Mouse (Mus musculus) hindbrain, embryonic 10.5 days (tissue): ENCODE data around the gene Paqr7. TPM values are rescaled to one million over a fixed set of nuclear protein-coding genes. Genes with fewer than 3 reads are reported as not detected.

Source experiments
- DNase-seq: peaks from one replicate; pipeline ENCODE4 v3.0.0-alpha.2; 2017; ENCODE audit warnings: low spot score
- H3K27ac ChIP-seq: fragments of 300-500 bp; sonication (generic); 2 replicates; pipeline ENCODE4 v1.5.1; 2016; ENCODE audit warnings: mild to moderate bottlenecking, moderate library complexity
- H3K27me3 ChIP-seq: fragments of 300-500 bp; sonication (generic); 2 replicates; pipeline ENCODE4 v1.6.1; 2016; ENCODE audit warnings: mild to moderate bottlenecking; ENCODE audit not compliant: poor library complexity, insufficient read depth, severe bottlenecking
- H3K36me3 ChIP-seq: fragments of 300-500 bp; sonication (generic); 2 replicates; pipeline ENCODE4 v1.6.1; 2016; ENCODE audit warnings: mild to moderate bottlenecking, moderate library complexity
- H3K4me1 ChIP-seq: fragments of 300-500 bp; sonication (generic); replicated peaks from 2 replicates; pipeline ENCODE4 v1.6.1; 2016; ENCODE audit warnings: mild to moderate bottlenecking
- H3K4me3 ChIP-seq: fragments of 300-500 bp; sonication (generic); 2 replicates; pipeline ENCODE4 v1.5.1; 2016; ENCODE audit warnings: mild to moderate bottlenecking, moderate library complexity
- H3K9me3 ChIP-seq: fragments of 300-500 bp; sonication (generic); 2 replicates; pipeline ENCODE4 v1.6.1; 2016; ENCODE audit warnings: mild to moderate bottlenecking, moderate library complexity
- WGBS: fragments of 180-500 bp; shearing (Covaris S2); methylation state at CpG from one replicate; pipeline ENCODE4 v1.1.7; 2016; 5-methylcytosine and 5-hydroxymethylcytosine counted together
- polyA plus RNA-seq: library from polyadenylated mRNA; unstranded; fragments of >200 nt; fragmentation: Nextera tagmentation; extraction: Ambion mirVana; gene quantifications from 2 replicates; pipeline ENCODE4 v1.2.1, GENCODE M21; 2016

Paqr7 gene
- polyA plus RNA-seq, 1 experiment from 2014 or later, result 4.3 TPM

DNA sequence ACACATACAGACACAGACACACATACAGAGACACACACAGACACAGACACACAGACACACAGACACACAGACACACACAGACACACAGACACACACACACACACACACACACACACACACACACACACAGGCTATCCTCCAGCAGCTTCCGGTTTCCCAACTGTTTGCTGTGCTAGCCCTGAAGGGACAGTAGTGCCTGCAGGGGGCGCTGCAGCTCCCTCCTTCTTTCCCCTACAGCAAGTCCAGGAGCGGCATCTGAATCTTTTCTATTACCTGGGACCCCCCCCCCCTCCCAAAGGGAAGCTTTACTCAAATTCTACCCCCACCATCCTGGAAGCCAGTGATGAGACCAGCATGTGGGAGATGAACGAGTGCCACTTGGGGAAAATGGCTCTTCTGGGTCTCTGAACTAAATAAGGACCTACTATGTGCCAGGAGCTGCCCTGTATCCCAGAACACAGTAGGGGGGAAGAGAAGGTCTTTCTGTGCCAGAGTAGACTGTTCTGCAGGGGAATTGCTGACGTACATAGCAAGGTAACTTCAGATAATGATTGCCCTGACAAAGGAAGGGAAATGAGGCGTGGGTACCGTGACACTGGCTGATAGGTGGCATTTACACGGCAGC is 59.6 kb downstream of the Paqr7 start:
- Histone ChIP-seq H3K27ac (no peak overlapping the region), H3K9me3 (no peaks in the 10 kb centered on the region), H3K4me1 (peaks cover 35% of the 10 kb centered on the region), H3K36me3 (0 out of 2 replicates have a peak, but pooled peaks cover 1% of the 10 kb centered on the region), H3K4me3 (no peak overlapping the region), H3K27me3 (no peaks in the 10 kb centered on the region)
- DNase-seq, result peak; percentile 35
- WGBS, result 70% methylated on average over 8 of the region's 8 CpGs

DNA sequence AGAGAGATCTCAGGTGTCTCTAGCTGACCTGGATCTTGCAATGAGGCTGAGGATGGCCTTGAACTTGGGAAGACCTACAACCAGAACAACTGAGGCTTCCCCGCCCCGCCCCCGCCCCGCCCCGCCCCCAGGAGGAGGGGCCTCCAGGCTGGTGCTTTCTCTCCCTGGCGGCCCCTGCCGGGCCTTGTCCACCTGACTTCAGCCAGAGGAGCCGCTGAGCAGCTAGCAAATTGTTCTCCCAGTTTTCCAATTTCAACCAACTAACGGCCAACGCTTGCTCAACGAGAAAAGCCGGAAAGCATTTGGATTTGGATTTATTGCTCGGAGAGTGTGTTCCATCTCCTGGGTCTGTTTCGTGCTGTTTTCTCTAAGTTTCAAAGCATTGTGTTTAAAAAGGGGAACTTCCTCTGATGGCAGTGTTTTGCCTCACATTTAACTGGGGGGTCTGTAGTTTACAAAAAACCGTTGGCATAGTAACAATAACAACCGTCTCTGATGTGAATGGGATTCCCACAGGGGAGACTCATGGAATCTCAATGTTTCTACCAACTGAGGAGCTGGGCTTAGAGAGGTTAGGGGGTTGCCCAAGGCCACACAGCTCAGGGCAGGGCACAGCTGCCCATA is 61.2 kb downstream of the Paqr7 start:
- peak overlapping the region; percentile 62; the same call in 1 of the 2 replicates for H3K27ac ChIP-seq
- H3K36me3 ChIP-seq, result peaks cover 4% of the 10 kb centered on the region; the same call in 1 of the 2 replicates
- DNase-seq, result peak; percentile 54
- no peaks in the 10 kb centered on the region for H3K27me3 ChIP-seq
- peaks cover 25% of the 10 kb centered on the region for H3K4me1 ChIP-seq
- no peaks in the 10 kb centered on the region for H3K9me3 ChIP-seq
- 14% methylated on average over 16 of the region's 16 CpGs for WGBS
- no peak overlapping the region for H3K4me3 ChIP-seq

DNA sequence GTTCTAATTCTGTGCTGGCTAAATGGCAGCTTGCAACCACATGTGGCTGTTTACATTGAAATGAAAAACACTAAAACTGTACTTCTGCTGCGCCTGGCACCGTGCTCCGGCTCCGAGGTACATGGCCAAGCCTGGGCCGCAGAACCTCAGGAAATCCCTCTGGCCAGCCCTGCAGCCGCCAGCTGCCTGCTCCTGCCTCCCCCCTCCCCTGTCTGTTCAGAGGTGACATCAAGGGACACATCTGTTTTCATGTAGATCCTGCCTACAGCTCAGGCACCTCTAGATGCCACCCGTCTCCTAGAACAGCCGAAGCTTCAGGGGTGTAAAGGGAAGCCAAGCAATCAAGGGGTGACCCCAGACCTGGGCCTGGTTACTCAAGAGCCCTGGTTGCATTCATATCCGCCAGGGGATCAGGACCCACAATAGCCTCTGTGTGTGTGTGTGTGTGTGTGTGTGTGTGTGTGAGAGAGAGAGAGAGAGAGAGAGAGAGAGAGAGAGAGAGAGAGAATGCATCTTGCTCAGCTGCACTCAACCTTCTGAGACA is 62.1 kb downstream of the Paqr7 start:
- WGBS, result 55% methylated on average over 9 of the region's 9 CpGs
- DNase-seq, result no peak
- H3K4me1 ChIP-seq, result peaks cover 25% of the 10 kb centered on the region
- no peak overlapping the region for H3K4me3 ChIP-seq
- H3K9me3 ChIP-seq, result no peaks in the 10 kb centered on the region
- peak overlapping the region; percentile 62 for H3K27ac ChIP-seq
- H3K27me3 ChIP-seq, result no peaks in the 10 kb centered on the region
- H3K36me3 ChIP-seq, result peaks cover 4% of the 10 kb centered on the region; the same call in 1 of the 2 replicates

DNA sequence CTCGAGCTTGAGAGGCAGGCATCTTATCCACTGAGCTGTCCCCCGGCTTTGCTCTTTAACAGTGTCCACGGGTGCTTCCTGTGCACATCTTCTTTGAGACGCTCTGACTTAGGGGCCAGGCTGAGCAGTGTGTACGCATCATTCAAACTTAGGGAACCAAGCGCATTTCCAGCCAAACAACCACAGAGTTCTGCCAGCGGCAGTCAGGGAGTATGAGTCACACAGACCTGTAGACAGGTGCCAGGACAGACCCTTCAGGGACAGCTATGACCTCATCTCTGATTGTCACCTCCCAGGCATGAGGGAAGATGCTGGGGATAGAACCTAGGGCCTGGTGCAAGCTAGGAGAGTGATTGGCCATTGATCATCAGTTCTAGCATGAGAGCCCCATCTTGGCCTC is 62.7 kb downstream of the Paqr7 start:
- WGBS, result 86% methylated on average over 7 of the region's 7 CpGs
- H3K27ac ChIP-seq, result no peak overlapping the region

More for the DNA sequence above, 62.7 kb downstream of the Paqr7 start:
- DNase-seq, result no peak
- peaks cover 9% of the 10 kb centered on the region; the same call in 1 of the 2 replicates for H3K36me3 ChIP-seq
- H3K9me3 ChIP-seq, result no peaks in the 10 kb centered on the region
- no peaks in the 10 kb centered on the region for H3K27me3 ChIP-seq
- peaks cover 25% of the 10 kb centered on the region for H3K4me1 ChIP-seq
- no peak overlapping the region for H3K4me3 ChIP-seq

Other genes starting within 250 kb of the Paqr7 start
- gene Gm30191, start 249.8 kb upstream of the Paqr7 start, polyA plus RNA-seq, result not detected in 2 replicates
- gene Grrp1, start 242.6 kb upstream of the Paqr7 start, polyA plus RNA-seq, result 6.2 and 6.8 TPM in 2 replicates
- 18.1 and 18.8 TPM in 2 replicates for gene Pdik1l, start 208.8 kb upstream of the Paqr7 start, polyA plus RNA-seq
- gene Trim63, start 181.6 kb upstream of the Paqr7 start, polyA plus RNA-seq, result 0.51 and 0.56 TPM in 2 replicates
- gene Slc30a2, start 153.5 kb upstream of the Paqr7 start, polyA plus RNA-seq, result 0.10 TPM in 1 of 2 replicates, not detected in the other
- 0.25 and 0.63 TPM in 2 replicates for gene Extl1, start 112.8 kb upstream of the Paqr7 start, polyA plus RNA-seq
- gene Pafah2, start 100.4 kb upstream of the Paqr7 start, polyA plus RNA-seq, result 7.9 and 9.5 TPM in 2 replicates
- 2,849 and 3,914 TPM in 2 replicates for gene Stmn1, start 28.4 kb upstream of the Paqr7 start, polyA plus RNA-seq
- 19.3 and 25.9 TPM in 2 replicates for gene Aunip, start 14.3 kb downstream of the Paqr7 start, polyA plus RNA-seq
- 115 and 125 TPM in 2 replicates for gene Mtfr1l, start 38.7 kb downstream of the Paqr7 start, polyA plus RNA-seq
- gene Selenon, start 55.5 kb downstream of the Paqr7 start, polyA plus RNA-seq, result 8.6 and 10.3 TPM in 2 replicates
- 3.7 and 4.1 TPM in 2 replicates for gene Man1c1, start 207.6 kb downstream of the Paqr7 start, polyA plus RNA-seq